Mouse (Mus musculus) neural tube, embryonic 12.5 days (tissue): Measurements from ENCODE around the gene Nab2. TPM values are rescaled to one million over a fixed set of nuclear protein-coding genes. Genes with fewer than 3 reads are reported as not detected.
A peak's percentile ranks its signal among the peaks of the same experiment; 100 is the strongest.

Experiments used
- ATAC-seq: fragments of 200-750 bp; cut with Nextera tagmentation; 2 replicates; pipeline ENCODE4 v1.8.0; 2017; ENCODE audit warnings: low read depth, mild to moderate bottlenecking, moderate TSS enrichment, moderate library complexity; ENCODE audit not compliant: low FRiP score
- H3K27ac ChIP-seq: fragments of 300-500 bp; sonication (generic); 2 replicates; pipeline ENCODE4 v1.5.1; 2016
- H3K27me3 ChIP-seq: fragments of 300-500 bp; sonication (generic); replicated peaks from 2 replicates; pipeline ENCODE4 v1.6.1; 2016; ENCODE audit warnings: mild to moderate bottlenecking
- H3K36me3 ChIP-seq: fragments of 300-500 bp; sonication (generic); 2 replicates; pipeline ENCODE4 v1.6.1; 2016; ENCODE audit warnings: mild to moderate bottlenecking
- H3K4me1 ChIP-seq: fragments of 300-500 bp; sonication (generic); 2 replicates; pipeline ENCODE4 v1.6.1; 2016
- H3K4me2 ChIP-seq: fragments of 300-500 bp; sonication (generic); replicated peaks from 2 replicates; pipeline ENCODE4 v1.6.1; 2016; ENCODE audit warnings: mild to moderate bottlenecking
- H3K4me3 ChIP-seq: fragments of 300-500 bp; sonication (generic); 2 replicates; pipeline ENCODE4 v1.5.1; 2016
- H3K9ac ChIP-seq: fragments of 300-500 bp; sonication (generic); 2 replicates; pipeline ENCODE4 v1.6.1; 2016; ENCODE audit warnings: mild to moderate bottlenecking
- H3K9me3 ChIP-seq: fragments of 300-500 bp; sonication (generic); 2 replicates; pipeline ENCODE4 v1.6.1; 2016; ENCODE audit warnings: mild to moderate bottlenecking
- WGBS: fragments of 180-500 bp; shearing (Covaris S2); methylation state at CpG from one replicate; pipeline ENCODE4 v1.1.7; 2016; 5-methylcytosine and 5-hydroxymethylcytosine counted together
- polyA plus RNA-seq: library from polyadenylated mRNA; unstranded; fragments of >200 nt; fragmentation: Nextera tagmentation; extraction: Ambion mirVana; gene quantifications from 2 replicates; pipeline ENCODE4 v1.2.1, GENCODE M21; 2016

Gene Nab2
- polyA plus RNA-seq, 1 experiment from 2014 or later = 6.9 TPM

DNA sequence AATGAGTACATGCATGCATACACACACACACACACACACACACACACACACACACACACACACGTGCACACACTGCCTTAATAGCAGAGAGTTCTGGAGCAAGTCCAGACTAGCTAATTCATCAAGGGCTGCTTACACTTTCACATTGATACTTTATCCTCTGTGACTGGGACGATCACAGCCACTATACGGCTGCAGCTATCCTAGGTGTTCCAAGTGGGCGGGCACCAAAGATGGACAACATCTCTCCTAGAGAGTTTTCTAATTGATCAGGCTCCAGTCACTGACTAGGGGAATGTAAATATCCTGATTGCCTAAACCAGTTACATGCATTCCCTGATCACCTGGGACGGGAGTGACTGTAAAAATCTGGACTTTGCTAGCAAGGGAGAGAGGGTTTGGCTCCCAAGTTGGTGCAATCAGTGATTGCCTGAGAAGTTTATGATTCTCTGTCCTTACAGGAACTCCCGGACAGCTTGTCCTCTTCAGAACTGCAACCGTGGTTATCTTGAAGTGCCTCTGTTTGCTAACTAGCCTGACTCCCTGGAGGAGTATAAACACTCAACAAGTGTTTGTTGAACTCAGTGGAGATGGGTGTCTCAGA, 35.6 kb downstream of the Nab2 start:
- no peak overlapping the region for H3K9ac ChIP-seq
- no peak overlapping the region for H3K4me3 ChIP-seq
- H3K4me1 ChIP-seq = no peaks in the 10 kb centered on the region
- no peak overlapping the region for H3K27ac ChIP-seq
- H3K36me3 ChIP-seq = no peaks in the 10 kb centered on the region
- WGBS = 74% methylated on average over 7 of the region's 7 CpGs
- H3K4me2 ChIP-seq = no peak overlapping the region
- no peak for ATAC-seq
- no peaks in the 10 kb centered on the region for H3K27me3 ChIP-seq
- H3K9me3 ChIP-seq = no peaks in the 10 kb centered on the region

DNA sequence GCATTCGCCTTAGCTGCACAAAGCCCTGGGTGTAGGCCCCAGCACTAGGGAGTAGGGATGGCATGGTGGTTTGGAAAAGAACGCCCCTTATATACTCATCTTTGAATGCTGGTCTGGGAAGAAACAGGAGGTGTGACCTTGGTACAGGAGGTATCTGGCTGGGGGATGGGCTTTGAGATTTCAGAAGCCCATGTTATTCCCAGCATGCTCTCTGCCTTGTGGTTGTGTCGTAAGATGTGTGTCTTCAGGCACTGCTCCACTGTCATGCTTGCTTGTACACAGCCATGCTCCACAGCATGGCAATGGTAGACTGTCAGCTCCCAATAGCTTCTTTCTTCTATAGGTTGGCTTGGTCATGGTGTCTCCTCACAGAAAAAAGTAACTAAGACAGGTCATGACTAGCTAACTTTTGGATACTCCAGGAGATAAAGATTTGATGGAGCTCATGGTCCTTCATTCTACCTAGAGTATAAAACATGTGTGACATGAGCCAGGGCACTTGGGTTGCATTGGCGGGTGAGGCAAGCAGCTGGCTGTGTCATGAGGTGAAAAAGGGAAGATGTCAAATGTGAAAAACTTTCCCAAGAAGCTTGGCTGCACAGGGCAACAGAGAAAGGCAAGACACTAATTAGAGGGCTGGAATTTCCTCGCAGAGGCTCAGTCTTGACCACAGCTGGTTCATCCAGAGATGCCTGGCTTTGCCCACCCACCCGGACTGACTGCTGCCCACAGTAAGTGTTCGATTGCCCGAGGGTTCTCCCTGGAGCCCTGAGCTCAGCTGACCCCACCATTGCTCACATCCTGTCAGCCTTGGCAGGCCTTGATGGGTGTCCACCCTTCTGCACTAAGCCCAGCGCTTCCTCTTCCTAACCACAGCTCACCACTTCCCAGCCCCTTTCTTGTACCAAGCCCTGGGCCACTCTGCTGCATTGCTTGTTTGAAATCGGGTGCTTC, 36.8 kb downstream of the Nab2 start:
- Histone ChIP-seq H3K4me3 (no peak overlapping the region), H3K4me2 (no peak overlapping the region), H3K27ac (no peak overlapping the region), H3K9me3 (0 out of 2 replicates have a peak, but pooled peaks cover 3% of the 10 kb centered on the region), H3K27me3 (no peaks in the 10 kb centered on the region), H3K36me3 (no peaks in the 10 kb centered on the region), H3K4me1 (no peaks in the 10 kb centered on the region), H3K9ac (no peak overlapping the region)
- WGBS = 86% methylated on average over 10 of the region's 10 CpGs
- no peak for ATAC-seq

DNA sequence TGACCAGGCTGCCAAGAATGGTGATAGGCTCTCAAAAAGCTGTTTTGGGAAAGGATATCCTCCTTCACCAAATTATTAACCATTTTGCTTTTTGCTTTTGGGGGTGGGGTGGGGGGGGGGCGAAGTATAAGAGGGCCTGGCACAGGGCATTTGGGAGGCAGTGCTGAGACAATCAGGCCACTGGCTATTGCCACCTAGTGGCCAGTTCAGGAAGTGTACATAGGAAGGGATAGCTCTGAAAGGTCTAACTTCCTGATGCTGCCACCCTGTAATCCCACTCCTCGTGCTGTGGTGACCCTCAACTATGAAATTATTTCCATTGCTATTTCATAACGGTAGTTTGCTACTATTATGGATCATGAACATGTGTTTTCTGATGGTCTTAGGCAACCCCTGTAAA, 41.9 kb downstream of the Nab2 start:
- H3K4me2 ChIP-seq = no peak overlapping the region
- ATAC-seq = no peak
- no peak overlapping the region for H3K4me3 ChIP-seq
- 90% methylated on average over 3 of the region's 3 CpGs for WGBS
- no peak overlapping the region for H3K9ac ChIP-seq
- peaks cover 8% of the 10 kb centered on the region for H3K4me1 ChIP-seq
- 0 out of 2 replicates have a peak, but pooled peaks cover 3% of the 10 kb centered on the region for H3K9me3 ChIP-seq
- no peaks in the 10 kb centered on the region for H3K27me3 ChIP-seq
- no peak overlapping the region for H3K27ac ChIP-seq
- no peaks in the 10 kb centered on the region for H3K36me3 ChIP-seq

DNA sequence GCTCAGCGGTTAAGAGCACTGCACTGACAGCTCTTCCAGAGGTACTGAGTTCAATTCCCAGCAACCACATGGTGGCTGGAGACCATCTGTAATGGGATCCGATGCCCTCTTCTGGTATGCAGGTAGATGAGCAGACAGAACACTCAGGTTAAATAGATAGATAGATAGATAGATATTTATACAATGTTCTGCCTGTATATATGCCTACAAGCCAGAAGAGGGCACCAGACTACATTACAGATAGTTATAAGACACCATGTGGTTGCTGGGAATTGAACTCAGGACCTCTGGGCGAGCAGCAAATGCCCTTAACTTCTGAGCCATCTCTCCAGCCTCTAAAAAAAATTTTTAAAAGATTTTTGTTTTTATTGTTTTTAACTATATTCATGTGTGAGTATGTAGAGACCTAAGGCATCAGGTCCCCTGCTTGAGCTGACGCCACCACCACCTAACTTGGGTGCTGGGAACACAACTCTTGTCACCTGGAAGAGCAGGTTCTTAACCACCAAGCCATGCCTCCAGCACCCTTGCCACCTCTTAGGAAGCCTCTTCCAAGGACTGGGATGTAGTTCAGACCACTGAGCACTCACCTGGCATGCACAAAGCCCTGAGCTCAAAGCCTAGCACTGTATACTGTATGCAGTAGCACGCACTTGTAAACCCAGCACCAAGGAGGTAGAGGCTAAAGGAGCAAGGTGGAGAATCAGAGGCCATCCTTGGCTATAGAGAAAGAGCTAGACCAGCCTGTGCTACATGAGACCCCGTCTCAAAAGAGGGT, 44.7 kb downstream of the Nab2 start:
- WGBS = 89% methylated on average over 6 of the region's 6 CpGs
- Histone ChIP-seq H3K9ac (no peak overlapping the region), H3K4me3 (no peak overlapping the region), H3K4me1 (peaks cover 21% of the 10 kb centered on the region), H3K36me3 (no peaks in the 10 kb centered on the region), H3K9me3 (0 out of 2 replicates have a peak, but pooled peaks cover 3% of the 10 kb centered on the region), H3K27me3 (no peaks in the 10 kb centered on the region), H3K27ac (no peak overlapping the region), H3K4me2 (no peak overlapping the region)
- ATAC-seq = no peak

DNA sequence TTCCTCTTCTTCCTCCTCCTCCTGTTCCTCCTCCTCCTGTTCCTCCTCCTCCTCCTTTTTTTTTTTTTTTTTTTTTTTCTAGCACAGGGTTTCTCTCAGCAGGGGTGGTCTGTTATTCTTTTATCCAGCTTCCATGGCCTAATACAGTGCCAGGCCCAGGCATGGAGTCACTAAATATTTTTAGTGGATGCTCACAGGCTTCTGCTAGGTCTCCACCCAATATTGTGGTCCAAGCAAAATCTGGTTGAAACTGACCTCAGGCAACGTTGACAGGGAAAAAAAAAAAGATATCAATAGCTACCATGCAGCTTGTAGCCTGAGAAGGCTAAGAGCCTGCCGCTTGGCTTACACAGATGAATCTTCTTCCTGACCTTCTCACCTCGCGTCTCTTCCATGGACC, 45.7 kb downstream of the Nab2 start:
- Histone ChIP-seq H3K4me1 (peaks cover 31% of the 10 kb centered on the region), H3K36me3 (no peaks in the 10 kb centered on the region), H3K9me3 (0 out of 2 replicates have a peak, but pooled peaks cover 3% of the 10 kb centered on the region), H3K4me3 (no peak overlapping the region), H3K9ac (no peak overlapping the region), H3K27me3 (no peaks in the 10 kb centered on the region), H3K4me2 (no peak overlapping the region), H3K27ac (no peak overlapping the region)
- no peak for ATAC-seq
- WGBS = 75% methylated on average over 4 of the region's 4 CpGs

DNA sequence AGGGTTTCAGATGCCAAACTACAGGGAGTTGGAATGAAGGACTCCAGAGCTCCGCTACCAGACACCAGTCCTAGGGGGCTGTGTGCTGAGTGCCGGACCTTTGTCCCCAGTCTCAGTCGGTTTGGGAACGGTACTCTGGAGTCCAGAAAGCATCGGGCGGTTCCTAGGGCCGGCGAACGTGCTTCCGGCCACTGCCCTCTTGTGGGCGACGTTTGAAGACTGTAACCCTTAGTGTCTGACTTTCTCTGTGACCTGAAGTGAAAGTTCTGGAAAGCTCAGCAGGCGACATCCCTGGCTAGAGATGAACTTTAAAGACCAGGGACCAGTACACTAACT, 46.3 kb downstream of the Nab2 start:
- peak; percentile 13; the same call in 1 of the 2 replicates for ATAC-seq
- 1% methylated on average over 13 of the region's 13 CpGs for WGBS
- Histone ChIP-seq H3K27me3 (no peaks in the 10 kb centered on the region), H3K9me3 (0 out of 2 replicates have a peak, but pooled peaks cover 3% of the 10 kb centered on the region), H3K4me3 (peak overlapping the region; percentile 82), H3K4me1 (peaks cover 37% of the 10 kb centered on the region), H3K9ac (peak overlapping the region; percentile 88), H3K27ac (peak overlapping the region; percentile 86; the same call in 1 of the 2 replicates), H3K36me3 (no peaks in the 10 kb centered on the region), H3K4me2 (peak overlapping the region; percentile 76)

DNA sequence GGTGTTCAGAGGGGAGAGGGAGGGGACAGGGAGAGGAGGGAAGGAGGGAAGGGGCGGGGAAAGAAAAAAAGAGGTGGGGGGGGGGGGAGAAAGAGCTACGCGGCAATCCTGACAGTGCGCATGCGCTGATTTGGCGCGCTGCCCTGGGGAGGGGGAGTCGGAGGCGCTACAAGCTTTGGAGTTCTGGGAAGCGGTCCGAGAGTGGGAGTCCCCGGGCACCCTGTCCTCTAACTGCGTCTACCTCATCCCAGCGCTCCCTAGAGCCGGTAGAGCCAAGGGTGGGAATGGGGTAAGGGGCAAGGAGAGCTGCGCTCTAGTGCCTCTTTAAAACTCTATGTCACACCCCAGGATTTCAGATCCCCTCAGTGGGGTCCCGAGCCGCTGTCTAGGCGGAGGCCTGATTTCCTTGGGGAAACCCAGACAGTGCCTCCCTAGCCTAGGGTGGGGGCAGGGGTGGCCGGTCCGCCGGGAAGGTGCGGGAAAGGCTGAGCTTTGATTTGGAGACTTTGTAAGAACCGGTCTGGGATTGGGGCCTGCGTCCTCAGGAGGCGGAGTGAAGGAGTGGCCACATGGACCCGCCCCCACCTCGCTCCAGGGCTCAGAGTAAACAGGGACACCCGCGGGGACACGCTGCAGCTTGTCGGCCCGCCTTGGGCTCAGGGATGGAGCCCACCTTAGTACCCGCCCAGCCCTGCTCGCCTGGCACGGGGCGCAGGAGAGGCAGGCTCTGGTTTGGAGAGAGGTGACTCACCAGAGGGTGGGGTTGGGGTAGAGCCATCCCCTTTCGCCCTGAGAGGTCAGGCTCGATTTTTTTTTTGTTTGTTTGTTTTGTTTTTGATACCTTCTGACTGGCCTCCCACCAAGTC, 46.9 kb downstream of the Nab2 start:
- WGBS = under 1% methylated on average over 35 of the region's 39 CpGs
- H3K9me3 ChIP-seq = no peaks in the 10 kb centered on the region
- H3K27ac ChIP-seq = peak overlapping the region; percentile 86
- H3K4me1 ChIP-seq = peaks cover 42% of the 10 kb centered on the region
- H3K9ac ChIP-seq = peak overlapping the region; percentile 88
- peak; percentile 84 for ATAC-seq
- H3K4me3 ChIP-seq = peak overlapping the region; percentile 82
- H3K36me3 ChIP-seq = no peaks in the 10 kb centered on the region
- H3K4me2 ChIP-seq = peak overlapping the region; percentile 76
- H3K27me3 ChIP-seq = no peaks in the 10 kb centered on the region

DNA sequence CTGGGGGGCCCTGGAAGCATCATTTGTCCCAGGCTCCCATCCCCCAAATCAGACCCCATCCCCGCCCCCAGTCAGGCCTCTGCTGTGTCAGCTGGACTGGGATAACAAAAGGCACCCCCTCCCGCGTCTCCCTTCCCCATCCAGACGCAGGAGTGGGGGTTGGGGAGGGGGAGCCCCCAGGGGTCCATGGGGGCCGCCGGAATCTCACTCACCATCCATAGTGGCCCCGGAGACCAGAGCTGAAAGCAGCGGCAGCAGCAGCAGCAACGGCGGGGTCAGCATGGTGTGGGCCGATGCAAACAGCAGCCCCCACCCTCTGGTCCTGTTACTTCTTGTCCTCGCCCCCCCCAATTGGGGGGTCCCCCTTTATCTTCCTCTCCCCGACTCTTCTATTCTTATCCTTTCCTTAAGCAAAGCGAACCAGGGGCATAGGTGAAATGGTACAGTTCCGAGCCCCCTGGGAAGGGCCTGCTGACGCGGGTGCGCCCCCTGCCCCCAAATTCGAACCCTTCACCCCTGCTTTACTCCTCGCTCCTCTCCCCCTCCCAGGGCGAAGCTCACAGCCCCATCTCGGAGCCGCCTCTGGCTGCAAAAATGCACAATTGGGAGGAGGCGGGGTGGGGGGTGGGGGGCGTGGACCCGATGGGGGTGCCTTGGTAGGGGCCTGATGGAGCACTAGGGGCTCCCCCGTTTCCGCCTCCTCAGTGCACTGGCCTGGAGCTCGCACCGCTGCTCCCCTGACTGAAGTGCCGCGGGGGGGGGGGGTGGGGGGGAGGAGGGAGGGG, 47.8 kb downstream of the Nab2 start, which contains the start of gene Lrp1:
Gene Lrp1 (minus strand): TSS at position 743 of the 785 bp plus-strand sequence.
- H3K27ac ChIP-seq = peak within 1 kb of the TSS; percentile 86
- peak within 1 kb of the TSS; percentile 88 for H3K9ac ChIP-seq
- peak within 1 kb of the TSS; percentile 82 for H3K4me3 ChIP-seq
- H3K9me3 ChIP-seq = no peaks in the 10 kb centered on the region
- no peaks in the 10 kb centered on the region for H3K36me3 ChIP-seq
- H3K4me1 ChIP-seq = peaks cover 51% of the 10 kb centered on the region
- under 1% methylated on average over 25 of the region's 32 CpGs for WGBS
- H3K4me2 ChIP-seq = peak within 1 kb of the TSS; percentile 76
- H3K27me3 ChIP-seq = no peaks in the 10 kb centered on the region
- ATAC-seq = peak; percentile 85

DNA sequence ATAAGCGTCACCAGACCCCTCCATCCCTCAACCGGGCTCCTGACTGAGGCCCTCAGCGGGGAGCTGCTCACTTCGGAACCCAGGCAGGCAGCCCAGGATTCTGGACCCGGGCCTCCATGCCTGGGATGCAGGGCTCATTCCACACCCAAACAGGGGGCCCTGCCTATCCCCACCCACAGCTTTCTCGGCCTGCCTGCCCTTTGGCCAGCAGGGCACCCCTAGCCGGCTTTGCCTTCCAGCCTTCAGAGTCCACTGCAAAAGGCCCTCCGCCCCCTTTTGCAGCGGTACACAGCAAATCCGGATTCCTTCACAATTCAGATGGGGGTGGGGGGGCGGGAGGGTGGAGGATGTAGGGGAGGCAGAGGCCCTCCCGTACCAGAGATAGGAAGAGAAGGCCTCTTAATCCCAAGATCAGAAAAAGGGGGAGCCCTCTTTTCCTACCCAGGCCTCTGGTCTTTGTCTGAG, 48.4 kb downstream of the Nab2 start:
- H3K9ac ChIP-seq = peak overlapping the region; percentile 88
- H3K4me2 ChIP-seq = peak overlapping the region; percentile 76
- no peaks in the 10 kb centered on the region for H3K9me3 ChIP-seq
- H3K4me1 ChIP-seq = peaks cover 57% of the 10 kb centered on the region
- H3K4me3 ChIP-seq = peak overlapping the region; percentile 82
- H3K27ac ChIP-seq = peak overlapping the region; percentile 79
- ATAC-seq = no peak; the same call in 1 of the 2 replicates
- no peaks in the 10 kb centered on the region for H3K27me3 ChIP-seq
- 1% methylated on average over 12 of the region's 12 CpGs for WGBS
- no peaks in the 10 kb centered on the region for H3K36me3 ChIP-seq

DNA sequence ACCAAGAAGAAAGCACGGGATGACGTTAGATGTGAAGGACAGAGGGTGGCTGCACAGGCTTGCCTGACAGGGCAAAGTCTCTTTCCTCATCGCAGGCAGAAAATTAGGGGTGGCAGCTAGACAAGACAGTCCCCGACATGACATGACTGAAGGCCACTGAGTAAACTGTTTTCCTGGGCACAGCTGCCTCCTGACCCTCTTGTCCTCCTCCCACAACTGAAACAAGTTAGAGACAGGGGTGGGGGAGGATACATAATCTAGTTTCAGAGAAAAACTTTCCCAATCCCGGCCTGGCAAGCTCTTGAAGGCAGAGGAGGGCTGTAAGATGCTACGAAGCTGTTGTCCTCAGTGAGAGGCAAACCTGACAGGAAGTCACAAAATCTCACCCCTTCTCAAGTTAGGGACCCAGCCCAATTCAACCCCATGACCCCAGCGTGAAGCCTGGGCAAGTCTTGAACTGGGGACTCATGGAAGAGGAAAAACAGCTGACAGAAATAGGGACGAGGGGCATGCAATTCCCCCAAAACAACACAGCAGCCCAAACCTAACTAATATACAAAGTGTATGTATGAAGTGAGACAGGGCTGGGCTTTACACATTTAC, 49.1 kb downstream of the Nab2 start:
- no peak for ATAC-seq
- WGBS = 35% methylated on average over 8 of the region's 8 CpGs
- Histone ChIP-seq H3K27ac (no peak overlapping the region), H3K36me3 (no peaks in the 10 kb centered on the region), H3K9ac (peak overlapping the region; percentile 88), H3K4me2 (peak overlapping the region; percentile 76), H3K4me1 (peaks cover 64% of the 10 kb centered on the region), H3K4me3 (peak overlapping the region; percentile 82), H3K9me3 (no peaks in the 10 kb centered on the region), H3K27me3 (no peaks in the 10 kb centered on the region)
